Mouse (Mus musculus) kidney, adult 9 months (tissue): ENCODE data around the gene Catsper1.
"Not testable (repeated sequence)": the region's sequence is repeated elsewhere in the genome, so short reads cannot be mapped to it uniquely, and the experiment has no call there.

Experiments used
- DNase-seq: peaks from one replicate; pipeline ENCODE4 v3.0.0; 2022

The Catsper1 gene

DNA sequence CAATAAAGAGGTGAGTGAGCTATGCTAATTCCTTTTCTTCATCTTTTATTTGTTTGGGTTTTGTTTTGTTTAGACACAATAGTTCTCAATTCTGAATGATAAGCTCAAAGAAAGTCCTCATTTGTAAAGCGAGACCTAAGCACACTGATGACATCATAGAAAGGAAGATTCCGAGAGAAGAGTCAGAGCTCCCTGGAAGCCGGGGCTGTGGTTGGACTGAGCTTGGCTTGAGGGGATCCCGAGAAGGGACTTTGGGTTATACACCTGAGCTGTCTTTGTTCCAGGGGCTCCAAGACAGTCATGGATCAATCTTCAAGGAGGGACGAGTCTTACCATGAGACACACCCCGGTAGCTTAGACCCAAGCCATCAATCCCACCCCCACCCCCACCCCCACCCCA is at the start of gene Catsper1:
TSS of gene Catsper1 (plus strand) at position 301 of the 400 bp plus-strand sequence.
- DNase-seq: no peak

DNA sequence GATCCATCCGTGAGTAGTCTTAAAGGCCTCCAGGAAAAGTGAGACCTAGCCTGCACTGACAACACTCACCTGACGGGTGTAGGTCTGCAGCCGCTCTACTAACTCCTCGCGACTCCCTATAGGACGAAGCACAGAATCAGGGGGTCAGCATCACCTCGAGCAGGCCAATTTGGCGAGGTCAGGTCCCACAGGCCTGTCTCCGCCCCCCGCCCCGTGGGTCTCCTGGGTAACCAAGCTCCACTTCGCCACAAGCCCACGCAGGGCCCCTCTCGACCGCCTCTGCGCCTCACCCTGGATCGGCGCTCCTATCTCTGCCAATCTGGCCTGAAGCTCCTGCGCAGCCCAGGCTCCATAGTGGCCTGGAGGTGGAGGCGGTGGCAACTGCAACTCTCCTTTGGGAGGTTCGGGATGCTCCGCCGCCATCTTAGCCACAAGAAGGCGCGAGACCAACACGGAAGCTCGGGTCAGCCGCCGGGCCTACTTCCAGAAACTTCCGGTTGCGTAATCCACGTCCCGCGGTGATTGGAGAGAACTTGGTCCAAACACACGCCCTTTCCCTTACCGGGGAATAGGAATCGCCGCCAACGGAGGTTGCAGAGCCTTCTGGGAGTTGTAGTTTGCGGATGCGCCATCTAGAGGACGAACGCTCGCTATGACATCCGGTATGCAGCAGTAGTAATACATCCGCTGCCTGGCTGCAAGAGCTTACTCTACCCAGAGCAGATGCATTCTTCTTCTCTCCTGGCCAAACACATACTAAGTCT is 40.4 kb upstream of the Catsper1 start, which contains the start of gene Sf3b2:
TSS of gene Sf3b2 (minus strand) at position 484 of the 764 bp plus-strand sequence.
- DNase-seq: peak; percentile 99

DNA sequence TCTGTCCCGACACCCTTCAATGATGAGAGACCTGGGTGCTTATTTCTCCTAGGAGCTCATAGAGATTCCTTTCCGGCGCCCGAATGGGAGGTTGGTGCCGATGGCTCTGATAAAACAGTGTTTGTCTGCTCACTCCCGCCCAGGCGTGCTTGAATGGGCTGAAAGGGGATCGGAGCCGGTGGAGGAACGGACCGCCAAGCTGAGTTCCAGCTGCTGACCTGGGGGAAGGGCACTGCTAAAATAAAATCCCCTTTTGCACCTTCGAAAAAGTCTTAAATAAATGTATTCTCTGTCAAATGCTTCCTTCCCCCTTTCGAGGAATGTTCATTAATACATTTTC is 39.8 kb upstream of the Catsper1 start:
- no peak for DNase-seq

DNA sequence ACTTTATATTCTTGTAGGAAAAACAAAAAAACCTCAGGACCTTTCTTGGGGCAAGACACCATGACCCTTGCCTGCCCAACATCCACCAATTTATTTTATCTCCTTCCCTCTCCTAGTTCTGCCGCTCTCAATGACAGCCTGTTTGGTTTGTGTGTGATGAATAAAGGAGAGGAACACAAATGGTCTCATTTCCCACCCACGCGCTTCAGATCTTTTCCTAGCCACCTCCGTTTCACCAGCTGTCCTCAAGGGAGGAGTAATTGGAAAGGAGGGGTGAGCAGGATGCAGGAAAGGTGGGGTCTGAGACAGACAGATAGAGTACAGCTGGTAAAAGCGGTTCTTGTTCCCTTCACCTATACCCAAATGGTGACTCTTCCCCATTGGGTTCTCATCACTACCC is 38.9 kb upstream of the Catsper1 start:
- no peak for DNase-seq

DNA sequence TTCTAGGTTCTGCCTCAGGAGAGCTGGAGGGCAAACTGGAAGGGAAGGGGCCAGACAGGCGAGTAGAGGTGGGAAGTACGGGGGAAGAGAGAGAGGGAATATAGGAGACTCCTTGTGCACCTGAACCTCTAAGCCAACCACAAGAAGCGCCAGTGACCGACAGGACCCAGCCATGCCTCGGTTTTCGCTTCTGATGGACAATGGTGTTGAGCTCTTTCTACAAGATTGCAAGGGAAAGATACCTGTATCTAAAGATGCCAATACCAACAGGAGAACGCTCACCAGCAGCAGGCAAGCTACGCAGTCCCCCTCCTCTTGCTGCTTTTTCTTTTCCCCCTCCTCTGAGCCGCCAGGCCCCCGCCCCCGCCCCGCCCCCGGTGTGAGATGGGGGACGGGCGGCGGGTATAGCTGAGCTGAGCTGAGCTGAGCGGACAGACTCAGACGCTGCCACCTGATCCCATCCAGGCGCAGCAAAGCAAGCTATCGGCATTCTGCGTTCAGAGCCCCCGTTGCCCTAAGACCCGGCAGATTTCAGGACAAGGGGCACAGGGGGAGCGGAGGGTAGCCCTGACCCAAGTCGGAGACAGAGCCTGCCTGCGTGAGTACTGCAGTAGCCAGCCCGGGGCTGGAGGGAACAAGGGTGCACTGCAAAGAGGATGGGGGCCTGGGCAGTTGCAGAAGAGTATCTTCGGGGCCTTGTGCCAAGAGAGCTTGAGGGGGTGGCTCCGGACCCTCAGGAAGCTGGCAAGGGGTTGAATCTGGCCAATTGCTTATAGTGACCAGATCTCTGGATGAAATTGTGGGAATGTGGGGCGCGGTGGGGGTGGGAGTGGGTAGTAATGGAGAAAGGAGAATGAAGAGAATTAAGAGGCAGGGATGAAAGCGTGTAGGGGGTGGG is 37.4 kb upstream of the Catsper1 start, which contains the start of gene Gal3st3:
TSS of gene Gal3st3 (plus strand) at position 429 of the 898 bp plus-strand sequence.
- DNase-seq: no peak

DNA sequence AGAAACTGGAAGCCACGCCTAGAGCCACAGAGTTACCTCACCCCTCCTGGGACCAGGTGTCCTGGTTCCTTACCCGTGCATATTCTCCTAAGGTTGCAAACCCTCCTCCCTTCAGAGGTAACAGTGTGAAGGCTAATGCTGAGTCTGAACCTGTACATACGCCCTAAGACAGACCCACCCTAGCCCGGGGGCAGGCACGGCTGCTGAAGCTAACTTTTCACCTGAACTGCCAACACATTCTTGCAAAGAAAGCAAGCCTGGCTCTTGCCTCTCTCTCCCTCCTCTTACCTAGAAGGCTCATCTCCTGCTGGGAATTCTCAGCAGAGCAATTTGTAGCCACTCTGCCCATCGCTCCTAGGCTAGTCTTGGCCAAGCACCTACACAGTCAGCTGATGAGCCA is 35.0 kb upstream of the Catsper1 start:
- DNase-seq: no peak

DNA sequence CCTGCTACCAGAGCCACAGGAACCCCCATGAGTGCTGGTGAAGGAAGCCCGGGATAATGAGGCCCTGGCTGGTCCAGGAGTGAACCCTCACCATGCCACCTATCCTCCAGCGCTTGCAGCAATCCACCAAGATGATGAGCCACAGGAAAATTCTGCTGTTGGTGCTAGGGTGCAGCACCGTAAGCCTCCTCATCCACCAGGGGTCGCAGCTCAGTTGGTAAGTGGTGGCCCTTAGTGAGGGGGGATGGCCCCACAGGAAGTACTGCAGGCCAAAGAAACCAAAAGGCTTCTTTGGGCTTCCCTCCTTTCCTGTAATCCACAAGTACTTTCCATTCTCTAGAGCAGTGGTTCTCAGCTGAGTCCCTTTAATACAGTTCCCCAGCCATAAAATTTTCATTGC is 33.1 kb upstream of the Catsper1 start:
- peak; percentile 49 for DNase-seq

DNA sequence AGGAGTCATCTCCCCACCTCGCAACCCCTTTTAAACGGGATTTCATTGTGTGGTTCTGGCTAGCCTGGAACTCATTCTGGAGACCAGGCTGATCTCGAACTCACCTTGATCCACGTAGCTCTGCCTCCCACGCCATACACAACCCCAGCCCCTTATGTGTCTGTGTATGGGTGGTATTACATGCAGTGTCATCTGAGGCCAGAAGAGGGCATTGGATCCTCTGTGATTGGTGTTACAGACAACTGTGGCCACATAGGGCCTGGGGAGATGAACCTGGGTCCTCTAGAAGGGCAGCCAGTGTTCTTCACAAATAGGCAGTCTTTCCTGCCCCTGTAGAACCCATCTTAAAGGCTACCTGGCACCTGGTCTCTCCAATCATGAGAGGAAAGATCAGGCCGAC is 29.3 kb upstream of the Catsper1 start:
- DNase-seq: no peak

DNA sequence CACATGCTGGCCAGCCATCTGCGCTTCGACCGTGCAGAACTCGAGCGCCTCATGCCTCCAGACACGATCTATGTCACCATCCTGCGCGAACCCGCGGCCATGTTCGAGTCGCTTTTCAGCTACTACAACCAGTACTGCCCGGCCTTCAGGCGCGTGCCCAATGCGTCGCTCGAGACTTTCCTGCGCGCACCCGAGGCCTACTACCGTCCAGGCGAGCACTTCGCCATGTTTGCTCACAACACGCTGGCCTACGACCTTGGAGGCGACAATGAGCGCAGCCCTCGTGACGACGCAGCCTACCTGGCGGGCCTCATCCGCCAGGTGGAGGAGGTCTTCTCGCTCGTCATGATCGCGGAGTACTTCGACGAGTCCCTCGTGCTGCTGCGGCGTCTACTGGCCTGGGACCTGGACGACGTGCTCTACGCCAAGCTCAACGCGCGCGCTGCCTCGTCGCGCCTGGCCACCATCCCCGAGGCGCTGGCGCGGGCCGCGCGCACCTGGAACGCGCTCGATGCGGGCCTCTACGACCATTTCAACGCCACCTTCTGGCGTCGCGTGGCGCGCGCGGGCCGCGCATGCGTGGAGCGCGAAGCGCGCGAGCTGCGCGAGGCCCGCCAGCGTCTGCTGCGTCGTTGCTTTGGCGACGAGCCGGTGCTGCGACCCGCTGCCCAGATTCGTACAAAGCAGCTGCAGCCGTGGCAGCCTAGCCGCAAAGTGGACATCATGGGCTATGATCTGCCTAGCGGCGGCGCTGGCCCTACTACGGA is 28.4 kb upstream of the Catsper1 start:
- DNase-seq: no peak

DNA sequence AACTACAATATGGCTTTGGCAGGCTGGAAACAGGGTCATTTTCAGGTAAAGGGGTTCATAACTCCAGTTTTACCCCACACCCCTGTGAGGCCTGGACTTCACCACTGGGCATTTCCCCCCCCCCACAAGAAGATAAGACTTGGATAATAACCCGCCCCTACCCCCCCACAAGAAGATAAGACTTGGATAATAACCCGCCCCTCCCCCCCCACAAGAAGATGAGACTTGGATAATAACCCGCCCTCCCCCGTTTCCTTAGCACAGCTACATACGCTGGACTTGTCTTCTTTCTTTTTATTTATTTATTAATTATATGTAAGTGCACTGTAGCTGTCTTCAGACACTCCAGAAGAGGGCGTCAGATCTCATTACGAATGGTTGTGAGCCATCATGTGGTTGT is 26.5 kb upstream of the Catsper1 start:
- no peak for DNase-seq

DNA sequence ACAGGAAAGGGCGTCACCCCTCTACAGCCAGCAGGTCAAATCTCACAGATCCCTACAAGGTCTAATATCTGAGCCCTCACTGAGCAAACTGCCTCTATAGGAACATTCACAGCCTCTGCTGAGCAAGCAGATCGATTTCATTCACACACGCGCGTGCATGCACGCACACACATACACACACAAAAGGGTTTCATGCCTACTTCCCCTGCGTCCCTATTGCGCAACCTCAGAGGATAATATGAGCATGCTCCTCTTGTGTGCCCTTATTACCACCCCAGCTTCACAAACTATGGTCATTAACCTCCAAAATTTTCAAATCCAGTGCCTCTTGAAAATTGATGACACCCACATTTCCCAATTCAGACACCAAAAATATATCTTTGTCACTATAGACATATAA is 22.4 kb upstream of the Catsper1 start:
- DNase-seq: no peak

DNA sequence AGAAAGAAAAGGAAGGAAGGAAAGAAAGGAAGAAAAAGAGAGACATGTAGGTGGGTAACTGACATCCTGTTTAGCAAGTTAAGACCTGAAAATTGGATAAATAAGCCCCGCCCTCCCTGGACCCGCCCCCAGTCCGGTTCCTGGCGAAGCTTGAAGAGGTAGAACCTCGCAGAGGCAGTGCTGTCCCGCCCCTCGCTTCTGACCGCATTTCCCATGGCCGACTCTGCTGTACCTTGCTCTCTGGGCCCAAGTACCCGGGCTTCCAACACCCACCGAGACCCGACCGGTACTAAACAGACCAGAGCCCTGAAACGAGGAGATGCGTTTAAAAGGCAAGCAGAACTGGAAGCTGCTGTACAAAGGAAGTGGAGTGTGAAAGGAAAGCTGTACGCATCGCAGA is 11.7 kb upstream of the Catsper1 start:
- peak; percentile 71 for DNase-seq

DNA sequence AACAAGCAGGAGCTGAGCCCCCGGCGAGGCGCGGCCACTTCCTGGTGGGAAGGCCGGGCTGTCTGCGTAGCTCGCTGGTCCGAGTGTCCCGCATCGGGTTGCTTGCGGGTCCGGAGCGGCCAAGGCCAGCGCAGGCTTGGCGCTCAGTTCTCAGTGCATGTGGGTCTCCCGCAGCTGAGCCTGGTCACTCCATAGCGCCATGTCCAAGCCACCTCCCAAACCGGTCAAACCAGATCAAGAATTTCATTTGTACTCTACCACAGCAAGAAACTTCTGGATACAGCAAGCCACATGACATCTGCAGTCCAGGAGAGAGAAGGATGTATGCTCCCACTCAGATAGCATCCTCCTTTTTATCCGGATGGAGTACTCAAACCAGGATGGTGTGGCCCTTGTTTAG is 7.6 kb upstream of the Catsper1 start:
- DNase-seq: peak; percentile 39

DNA sequence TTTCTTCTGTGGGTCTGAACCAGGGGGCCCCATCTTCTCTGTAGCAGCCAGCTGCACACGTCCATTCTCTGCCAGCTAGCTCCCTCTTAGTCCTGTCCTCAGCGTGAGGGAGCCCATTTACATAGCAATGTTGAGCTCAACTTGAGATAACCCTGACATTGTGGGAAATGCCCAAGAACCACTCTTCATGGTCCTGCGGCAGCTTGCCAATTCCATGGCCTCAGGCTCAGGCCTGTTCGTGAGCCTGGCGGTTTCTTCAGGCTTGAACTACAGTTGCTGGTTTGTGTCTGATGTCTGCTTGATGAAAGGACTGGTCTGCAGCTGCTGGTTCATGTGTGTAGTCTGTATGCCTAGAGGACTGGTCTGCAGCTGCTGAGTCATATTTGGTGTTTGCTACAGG is 800 bp upstream of the Catsper1 start:
- no peak for DNase-seq

DNA sequence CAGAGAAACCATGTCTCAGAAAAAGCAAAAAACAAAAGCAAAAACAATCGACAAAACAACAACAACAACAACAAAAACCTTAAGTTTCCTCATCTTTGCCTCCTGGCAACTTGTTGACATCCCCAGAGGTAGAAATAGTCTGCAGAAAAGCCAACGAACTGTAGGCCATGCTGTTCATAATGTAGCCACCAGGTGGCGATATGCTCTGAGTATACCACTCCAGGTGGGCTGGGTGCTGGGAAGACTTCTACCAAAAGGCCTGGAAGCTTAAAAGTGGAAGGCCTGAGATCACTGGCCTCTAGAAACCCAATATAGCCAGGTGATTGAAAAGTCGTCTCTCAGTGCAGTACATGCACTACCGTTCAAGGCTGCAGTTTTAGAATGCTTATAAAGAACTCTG is 2.4 kb downstream of the Catsper1 start:
- peak; percentile 83 for DNase-seq

DNA sequence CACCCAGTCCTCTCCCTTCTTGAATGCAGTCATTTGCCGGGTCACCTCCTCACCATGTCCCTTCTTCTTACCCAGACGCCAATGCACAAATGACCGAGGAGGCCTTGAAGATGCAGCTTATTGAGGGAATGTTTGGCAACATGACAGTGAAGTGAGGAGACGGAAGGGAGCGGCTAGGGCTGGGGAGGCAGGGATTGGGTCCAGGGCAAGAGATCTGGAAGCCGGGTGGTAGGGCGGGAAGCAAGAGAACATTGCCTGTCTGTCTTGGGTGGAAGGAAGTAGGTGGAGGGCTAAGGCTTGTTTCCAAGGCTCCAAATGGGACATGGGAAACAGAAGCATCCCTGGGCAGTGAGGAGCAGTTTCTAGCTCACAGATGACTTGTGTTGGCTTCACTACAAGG is 5.8 kb downstream of the Catsper1 start:
- no peak for DNase-seq

DNA sequence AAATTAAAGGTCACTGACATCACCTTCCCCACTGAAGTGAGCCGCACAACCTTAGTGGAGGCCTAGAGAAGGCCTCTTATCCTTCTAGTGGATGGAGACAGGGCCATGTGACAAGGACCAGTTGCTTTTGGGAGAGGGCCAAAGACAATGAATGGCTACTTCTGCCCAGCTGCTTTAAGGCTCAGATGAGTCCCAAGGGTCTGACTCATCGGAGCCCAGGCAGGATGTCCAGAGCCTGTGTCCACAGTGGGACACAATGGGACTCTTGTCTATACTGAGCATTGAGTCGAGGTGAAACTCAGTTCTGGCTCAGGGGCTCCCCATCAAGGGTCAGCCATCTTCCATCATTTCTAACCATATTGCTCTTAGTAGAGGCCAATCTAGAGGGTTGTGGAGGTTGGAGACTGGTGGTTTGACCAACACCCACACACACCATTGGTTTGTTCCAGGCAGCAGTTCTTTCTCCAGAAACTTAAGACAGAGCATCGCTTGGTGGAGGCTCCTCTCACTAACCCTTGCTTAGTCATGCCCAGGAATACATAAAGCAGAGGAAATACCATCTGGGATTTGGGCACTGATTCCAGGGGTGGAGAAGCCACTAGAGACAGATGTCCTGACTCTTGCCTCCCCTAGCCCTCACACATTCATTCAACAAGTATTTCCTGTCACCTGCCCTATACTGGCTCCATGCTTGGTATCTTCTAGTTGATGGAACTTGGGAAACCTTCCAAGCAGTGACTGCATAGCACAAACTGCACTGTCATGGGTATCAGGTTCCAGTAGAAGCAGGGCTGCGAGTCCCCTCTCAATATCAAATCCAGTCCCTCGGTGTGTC is 10.0 kb downstream of the Catsper1 start:
- no peak for DNase-seq

DNA sequence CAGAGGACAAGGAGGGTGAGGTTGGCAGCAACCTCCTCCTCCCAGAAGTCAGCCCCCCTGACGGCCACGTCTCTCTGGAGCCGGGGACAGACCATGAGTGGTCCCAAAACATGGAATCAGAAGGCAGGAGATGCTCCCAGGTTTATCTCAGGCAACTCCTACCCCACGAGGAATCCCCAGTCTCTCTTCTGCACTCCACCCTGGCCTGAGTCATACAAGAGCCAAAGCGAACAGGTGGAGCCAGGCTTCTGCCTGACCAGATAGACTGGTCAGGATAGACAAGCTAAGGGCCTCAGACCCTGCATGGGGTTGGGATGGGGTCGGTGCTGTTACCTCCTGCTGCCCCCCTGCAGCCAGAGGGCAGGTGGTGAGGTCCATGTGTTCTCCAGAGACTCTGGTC is 12.5 kb downstream of the Catsper1 start:
- no peak for DNase-seq

DNA sequence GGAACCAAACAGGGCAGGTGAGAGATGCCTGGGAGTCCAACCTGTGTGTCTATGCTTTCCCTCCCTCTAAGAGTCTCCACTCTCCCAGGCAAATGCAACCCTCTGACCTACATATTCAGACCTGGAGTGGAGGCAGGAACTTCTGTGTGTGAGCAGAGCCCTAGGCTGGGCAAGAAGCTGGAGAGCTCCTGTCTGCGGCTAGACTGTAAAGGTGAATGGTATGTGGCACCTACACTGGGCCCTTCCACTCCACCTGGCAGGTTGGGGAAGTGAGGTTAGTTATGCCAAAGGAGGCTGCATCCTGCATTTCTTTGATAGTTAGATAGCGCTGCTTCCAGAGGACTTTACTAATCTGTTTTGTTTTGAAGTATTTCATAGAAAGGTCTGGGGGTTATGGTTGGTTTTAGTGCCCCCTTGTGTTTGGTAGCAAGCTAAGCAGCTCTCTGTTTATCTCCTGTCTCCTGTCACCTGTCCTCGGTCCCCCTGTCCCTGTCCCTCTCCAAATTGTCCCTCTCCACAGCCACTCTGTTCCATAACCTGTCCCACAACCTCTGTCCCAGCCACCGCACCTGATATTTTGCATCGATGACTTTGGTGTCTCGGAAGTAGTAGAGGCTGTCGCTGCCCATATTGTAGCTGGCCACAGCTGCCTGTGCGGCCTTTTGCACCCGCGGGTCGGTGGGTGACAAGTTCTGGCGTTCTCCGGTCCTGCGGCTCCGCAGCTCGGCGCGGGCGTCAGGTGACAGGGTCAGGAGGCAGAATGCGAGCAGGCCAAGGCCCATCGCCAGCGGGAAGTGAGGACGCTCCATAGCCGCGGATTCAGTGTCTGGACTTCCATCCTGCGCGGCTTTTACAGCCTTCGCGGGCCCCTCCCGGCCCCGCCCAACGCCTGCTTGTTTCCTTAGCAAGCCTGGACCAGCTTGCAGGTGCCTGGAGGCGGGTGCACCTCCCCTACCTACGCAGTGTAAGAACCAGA is 13.3 kb downstream of the Catsper1 start:
- DNase-seq: peak; percentile 31

DNA sequence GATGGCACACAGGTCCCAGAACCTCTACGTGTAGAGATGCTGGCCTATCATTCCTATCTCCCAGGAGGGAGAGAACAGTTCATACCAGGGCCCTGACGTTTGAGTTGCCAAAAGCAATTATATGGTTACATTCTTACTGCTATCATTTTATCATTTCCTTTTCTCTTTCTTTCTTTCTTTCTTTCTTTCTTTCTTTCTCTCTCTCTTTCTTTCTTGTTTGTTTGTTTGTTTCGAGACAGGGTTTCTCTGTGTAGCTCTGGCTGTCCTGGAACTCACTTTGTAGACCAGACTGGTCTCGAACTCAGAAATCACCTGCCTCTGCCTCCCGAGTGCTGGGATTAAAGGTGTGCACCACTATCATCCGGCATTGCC is 13.9 kb downstream of the Catsper1 start, which contains the start of gene Cst6:
TSS of gene Cst6 (minus strand) at position 73 of the 372 bp plus-strand sequence.
- not testable (repeated sequence) for DNase-seq

DNA sequence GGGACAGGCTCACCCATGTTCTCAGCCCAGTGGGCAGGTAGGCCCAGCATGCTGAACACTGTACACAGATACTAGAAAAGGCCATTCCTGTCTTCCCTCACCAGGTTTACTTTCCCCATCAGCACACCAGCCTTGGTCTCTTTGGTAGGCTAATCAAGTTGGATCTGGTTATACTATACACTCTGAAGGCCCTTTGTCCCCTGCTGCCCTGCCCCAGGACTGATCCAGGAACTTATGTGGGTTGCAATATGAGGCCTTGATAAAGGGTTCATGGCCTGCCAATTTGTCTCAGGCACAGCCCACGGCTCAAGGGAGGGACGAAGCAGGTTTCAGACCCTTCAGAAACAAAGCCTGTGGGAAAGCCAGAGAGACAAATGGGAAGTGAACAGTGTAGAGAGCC is 18.1 kb downstream of the Catsper1 start:
- no peak for DNase-seq
